Mouse (Mus musculus) limb, embryonic 14.5 days (tissue): Measurements from ENCODE around the gene Pla2g4f. TPM values are rescaled to one million over a fixed set of nuclear protein-coding genes. Genes with fewer than 3 reads are reported as not detected.
A peak's percentile ranks its signal among the peaks of the same experiment; 100 is the strongest.

Experiments
- ATAC-seq: fragments of 200-750 bp; cut with Nextera tagmentation; 2 replicates; pipeline ENCODE4 v1.8.0; 2017; ENCODE audit warnings: low read depth, moderate number of reproducible peaks, moderate TSS enrichment; ENCODE audit not compliant: low FRiP score
- DNase-seq: peaks from one replicate; pipeline ENCODE4 v3.0.0-alpha.2; 2015; ENCODE audit warnings: low spot score
- H3K27ac ChIP-seq: fragments of 300-500 bp; sonication (generic); replicated peaks from 2 replicates; pipeline ENCODE4 v1.5.1; 2014; ENCODE audit warnings: low read depth, mild to moderate bottlenecking, low read length, moderate library complexity, mixed read lengths
- H3K27me3 ChIP-seq: fragments of 300-500 bp; sonication (generic); 2 replicates; pipeline ENCODE4 v1.6.1; 2014; ENCODE audit warnings: low read length, mixed read lengths; ENCODE audit not compliant: control insufficient read depth, insufficient read depth
- H3K36me3 ChIP-seq: fragments of 300-500 bp; sonication (generic); 2 replicates; pipeline ENCODE4 v1.6.1; 2014; ENCODE audit warnings: mild to moderate bottlenecking, low read length, moderate library complexity, mixed read lengths; ENCODE audit not compliant: control insufficient read depth, insufficient read depth
- H3K4me1 ChIP-seq: fragments of 300-500 bp; sonication (generic); 2 replicates; pipeline ENCODE4 v1.6.1; 2014; ENCODE audit warnings: antibody characterized with exemption, low read length, mixed read lengths; ENCODE audit not compliant: control insufficient read depth, insufficient read depth
- H3K4me2 ChIP-seq: fragments of 300-500 bp; sonication (generic); replicated peaks from 2 replicates; pipeline ENCODE4 v1.6.1; 2014; ENCODE audit warnings: low read depth, mild to moderate bottlenecking, low read length, moderate library complexity; ENCODE audit not compliant: severe bottlenecking
- H3K4me3 ChIP-seq: fragments of 300-500 bp; sonication (generic); replicated peaks from 2 replicates; pipeline ENCODE4 v1.5.1; 2014; ENCODE audit warnings: low read length
- H3K9ac ChIP-seq: fragments of 300-500 bp; sonication (generic); 2 replicates; pipeline ENCODE4 v1.6.1; 2014; ENCODE audit warnings: mild to moderate bottlenecking, low read depth, low read length, moderate library complexity; ENCODE audit not compliant: severe bottlenecking
- H3K9me3 ChIP-seq: fragments of 300-500 bp; sonication (generic); 2 replicates; pipeline ENCODE4 v1.6.1; 2016; ENCODE audit warnings: low read length; ENCODE audit not compliant: control insufficient read depth
- POLR2A ChIP-seq: fragments of 200-500 bp; IDR thresholded peaks from 2 replicates; pipeline ENCODE4 v1.8.0; 2012; ENCODE audit warnings: inconsistent platforms, mild to moderate bottlenecking, moderate library complexity, borderline replicate concordance; ENCODE audit not compliant: insufficient read depth, insufficient read length; ENCODE audit errors: extremely low read depth
- WGBS: fragments of 180-500 bp; shearing (Covaris S2); extraction: QIAGEN DNeasy Blood & Tissue Kit; methylation state at CpG from one replicate; pipeline ENCODE4 v1.1.7; 2014; 5-methylcytosine and 5-hydroxymethylcytosine counted together
- polyA plus RNA-seq, 2 experiments: library from polyadenylated mRNA; depleted of rRNA in 1 of 2; stranded (reverse) in 1 of 2; unstranded in 1 of 2; fragments of >200 nt; fragmentation: Nextera tagmentation in 1 of 2; extraction: Ambion mirVana in 1 of 2; gene quantifications; 2 replicates each; pipeline versions ENCODE4 v1.2.1 to v1.2.3; 2012 to 2014

Gene Pla2g4f
- polyA plus RNA-seq, 2 experiments: 3.6 to 5.5 TPM

DNA sequence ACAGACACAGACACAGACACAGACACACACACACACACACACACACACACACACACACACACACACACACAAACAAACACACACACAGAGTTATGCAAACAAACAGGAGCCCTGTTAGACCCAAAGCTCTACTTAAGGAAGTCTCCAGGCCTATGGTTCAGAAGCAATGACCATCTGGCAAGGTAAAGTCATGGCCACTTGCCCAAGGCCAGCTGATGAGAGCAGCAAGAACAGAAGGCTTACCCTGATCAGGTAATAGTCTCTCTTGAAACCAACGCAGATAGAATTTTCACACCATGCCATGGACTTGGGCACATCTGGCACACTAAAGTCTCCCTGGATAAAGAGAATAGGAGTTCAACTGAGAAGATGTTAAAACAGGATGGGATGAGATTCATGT, 27.8 kb upstream of the Pla2g4f start:
- TF ChIP-seq POLR2A: no peak
- Histone ChIP-seq H3K4me3 (no peak overlapping the region), H3K9me3 (no peaks in the 10 kb centered on the region), H3K4me1 (no peaks in the 10 kb centered on the region), H3K27ac (no peak overlapping the region), H3K36me3 (peaks cover 89% of the 10 kb centered on the region), H3K27me3 (no peaks in the 10 kb centered on the region), H3K9ac (no peak overlapping the region), H3K4me2 (no peak overlapping the region)
- ATAC-seq: no peak
- 94% methylated on average over 1 of the region's 1 CpGs for WGBS
- DNase-seq: no peak

DNA sequence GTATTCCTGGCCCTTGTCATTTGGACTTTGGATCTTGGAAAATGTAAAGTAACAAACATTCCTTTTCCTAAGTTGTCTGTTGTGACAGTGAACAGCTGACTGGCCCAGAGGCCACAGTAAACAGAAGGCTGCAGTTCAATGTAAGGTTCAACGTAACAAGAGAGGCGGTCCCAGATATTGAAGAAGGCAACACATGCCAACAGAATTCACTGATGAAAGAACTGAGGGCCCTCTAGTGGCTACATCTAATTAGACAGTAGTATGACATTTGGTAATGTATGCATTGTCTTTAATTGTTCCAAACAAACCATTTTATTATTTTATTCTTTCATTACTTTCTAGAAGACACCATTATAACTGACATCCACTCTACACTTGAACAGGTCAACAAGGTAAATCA, 23.9 kb upstream of the Pla2g4f start:
- H3K4me3 ChIP-seq: no peak overlapping the region
- ATAC-seq (no peak), DNase-seq (peak; percentile 37)
- no peak overlapping the region for H3K4me2 ChIP-seq
- H3K4me1 ChIP-seq: no peaks in the 10 kb centered on the region
- WGBS: 73% methylated on average over 2 of the region's 2 CpGs
- H3K27me3 ChIP-seq: no peaks in the 10 kb centered on the region
- TF ChIP-seq POLR2A: no peak
- H3K27ac ChIP-seq: no peak overlapping the region
- H3K36me3 ChIP-seq: peaks cover 79% of the 10 kb centered on the region
- no peak overlapping the region for H3K9ac ChIP-seq
- no peaks in the 10 kb centered on the region for H3K9me3 ChIP-seq

GRCm38 (mm10) chr2:120331575-120331974, 17.6 kb upstream of the Pla2g4f start:
- 79% methylated on average over 4 of the region's 4 CpGs for WGBS
- Histone ChIP-seq H3K9ac (no peak overlapping the region), H3K4me2 (no peak overlapping the region), H3K36me3 (peaks cover 63% of the 10 kb centered on the region), H3K4me3 (no peak overlapping the region), H3K27ac (no peak overlapping the region), H3K27me3 (no peaks in the 10 kb centered on the region), H3K4me1 (no peaks in the 10 kb centered on the region), H3K9me3 (no peaks in the 10 kb centered on the region)
- peak; percentile 63 for ATAC-seq
- TF ChIP-seq POLR2A: no peak
- peak; percentile 65 for DNase-seq

GRCm38 (mm10) chr2:120315077-120315476, 1.1 kb upstream of the Pla2g4f start:
- H3K36me3 ChIP-seq: peaks cover 35% of the 10 kb centered on the region
- no peak overlapping the region for H3K27ac ChIP-seq
- H3K4me2 ChIP-seq: no peak overlapping the region
- no peak overlapping the region for H3K4me3 ChIP-seq
- no peak for ATAC-seq
- no peaks in the 10 kb centered on the region for H3K27me3 ChIP-seq
- no peaks in the 10 kb centered on the region for H3K9me3 ChIP-seq
- H3K4me1 ChIP-seq: no peaks in the 10 kb centered on the region
- H3K9ac ChIP-seq: no peak overlapping the region
- DNase-seq: no peak
- TF ChIP-seq POLR2A: no peak
- WGBS: 65% methylated on average over 4 of the region's 4 CpGs

DNA sequence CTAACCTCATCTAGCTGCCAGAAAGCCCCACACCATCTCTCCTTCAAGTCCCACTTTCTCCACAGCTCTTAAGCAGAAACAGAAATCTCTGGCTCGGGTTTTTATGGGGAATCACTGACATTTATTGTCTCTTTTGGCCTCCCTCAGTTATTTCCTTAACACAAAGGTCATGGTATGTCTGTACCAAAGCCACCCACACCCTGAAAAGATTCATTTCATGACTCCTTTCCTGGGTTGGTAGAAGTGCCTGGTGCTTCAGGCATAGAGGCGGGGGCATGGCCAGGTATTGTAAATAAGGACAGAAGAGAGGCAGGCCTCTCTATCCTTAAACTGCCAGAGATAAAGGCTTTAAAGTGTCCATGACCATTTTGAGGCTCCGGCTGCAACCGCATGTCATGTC, 522 bp upstream of the Pla2g4f start:
- TF ChIP-seq POLR2A: no peak
- H3K4me3 ChIP-seq: no peak overlapping the region
- H3K9ac ChIP-seq: no peak overlapping the region
- no peaks in the 10 kb centered on the region for H3K9me3 ChIP-seq
- 71% methylated on average over 4 of the region's 4 CpGs for WGBS
- no peak overlapping the region for H3K27ac ChIP-seq
- H3K27me3 ChIP-seq: no peaks in the 10 kb centered on the region
- H3K4me2 ChIP-seq: no peak overlapping the region
- DNase-seq (no peak), ATAC-seq (no peak)
- no peaks in the 10 kb centered on the region for H3K4me1 ChIP-seq
- H3K36me3 ChIP-seq: peaks cover 34% of the 10 kb centered on the region

DNA sequence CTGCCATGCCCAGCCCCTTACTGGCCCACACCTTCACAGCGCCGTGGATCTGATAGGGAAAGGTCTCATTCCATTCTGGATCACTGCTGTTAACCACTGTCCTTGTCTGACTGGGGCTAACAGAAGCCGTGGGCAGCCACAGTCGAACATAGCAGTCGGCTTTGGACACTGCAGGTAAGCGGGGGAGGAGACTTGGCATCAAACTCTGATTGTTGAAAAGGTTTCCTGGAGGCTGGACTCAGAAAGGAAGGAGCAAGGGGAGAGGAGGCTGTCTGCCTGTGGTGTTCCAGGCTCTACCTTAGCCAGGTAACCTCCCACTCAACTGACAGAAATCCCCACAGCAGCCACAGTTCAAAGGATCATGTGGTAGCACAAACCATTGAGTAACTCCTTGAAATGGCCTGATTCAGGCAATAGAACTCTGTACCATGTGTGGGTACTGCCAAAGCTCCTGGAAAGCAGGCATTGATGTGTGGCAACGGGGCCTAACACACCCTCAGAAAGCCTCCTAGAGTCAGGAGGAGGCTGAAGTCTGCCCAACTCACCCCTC, 1.6 kb downstream of the Pla2g4f start:
- Histone ChIP-seq H3K27ac (no peak overlapping the region), H3K9ac (no peak overlapping the region), H3K27me3 (no peaks in the 10 kb centered on the region), H3K4me2 (no peak overlapping the region), H3K4me3 (no peak overlapping the region), H3K36me3 (peaks cover 14% of the 10 kb centered on the region), H3K9me3 (no peaks in the 10 kb centered on the region), H3K4me1 (no peaks in the 10 kb centered on the region)
- TF ChIP-seq POLR2A: no peak
- ATAC-seq (no peak), DNase-seq (no peak)
- WGBS: 83% methylated on average over 7 of the region's 7 CpGs
